In genomic region chr17:12916588-12917380, GRCm38 (mm10) we compare ENCODE assay signal across 8 mouse cellular contexts. TPM values are rescaled to one million over a fixed set of nuclear protein-coding genes. Genes with fewer than 3 reads are reported as not detected.
DNase-seq lines count a peak whose midpoint lies in the region; ATAC-seq and TF ChIP-seq lines count a peak whose summit lies in the region.

No protein-coding gene starts in this region.

- WGBS in kidney, postnatal 0 days: under 1% methylated on average over 40 of the region's 40 CpGs
- WGBS in stomach, embryonic 14.5 days: 1% methylated on average over 40 of the region's 40 CpGs

- no peaks in the 10 kb centered on the region for H3K9me3 ChIP-seq in kidney, postnatal 0 days (replicated peaks; ENCODE audit: low read length)
- no peaks in the 10 kb centered on the region for H3K9me3 ChIP-seq in stomach, embryonic 14.5 days (ENCODE audit: control insufficient read depth, low read depth, low read length)

- peak overlapping the region; percentile 95 for H3K4me3 ChIP-seq in kidney, postnatal 0 days (replicated peaks; ENCODE audit: low read depth, low read length)
- peak overlapping the region; percentile 97 for H3K4me3 ChIP-seq in stomach, embryonic 14.5 days (ENCODE audit: low read depth, low read length)

- H3K4me1 ChIP-seq in kidney, postnatal 0 days (replicated peaks; ENCODE audit: insufficient read depth, low read length): no peaks in the 10 kb centered on the region; the same call in 1 of the 2 replicates
- peaks cover 6% of the 10 kb centered on the region; the same call in 1 of the 2 replicates for H3K4me1 ChIP-seq in stomach, embryonic 14.5 days (ENCODE audit: control insufficient read depth, insufficient read depth, low read length)

- H3K27me3 ChIP-seq in kidney, postnatal 0 days (ENCODE audit: insufficient read depth, low read length): no peaks in the 10 kb centered on the region
- no peaks in the 10 kb centered on the region for H3K27me3 ChIP-seq in stomach, embryonic 14.5 days (ENCODE audit: control insufficient read depth, insufficient read depth, low read length)

- H3K27ac ChIP-seq in kidney, postnatal 0 days: peak overlapping the region; percentile 97
- H3K27ac ChIP-seq in stomach, embryonic 14.5 days (ENCODE audit: low read length): peak overlapping the region; percentile 92

- no peak for TF ChIP-seq CTCF in kidney, postnatal 0 days (IDR thresholded peaks at IDR 0.05; ENCODE audit: low read depth)

- H3K4me2 ChIP-seq in kidney, postnatal 0 days (ENCODE audit: low read length): peak overlapping the region; percentile 81
- peak overlapping the region; percentile 69 for H3K4me2 ChIP-seq in stomach, embryonic 14.5 days (replicated peaks; ENCODE audit: low read depth, low read length)

- ATAC-seq in cerebellum, adult (ENCODE audit: insufficient number of reproducible peaks, low FRiP score, low TSS enrichment): peak; percentile 24; the same call in 1 of the 2 replicates
- peak; percentile 59 for ATAC-seq in erythroblast, adult 5-6 weeks (replicated peaks; ENCODE audit: low FRiP score, poor library complexity, severe bottlenecking)
- peak; percentile 50 for ATAC-seq in kidney, postnatal 0 days (replicated peaks; ENCODE audit: low FRiP score, low read depth)
- ATAC-seq in megakaryocyte, adult 5-6 weeks (ENCODE audit: poor library complexity, severe bottlenecking): peak; percentile 25
- peak; percentile 57; the same call in 1 of the 2 replicates for ATAC-seq in stomach, embryonic 14.5 days (ENCODE audit: insufficient number of reproducible peaks, insufficient read depth, low FRiP score, low read depth)

- H3K36me3 ChIP-seq in kidney, postnatal 0 days (ENCODE audit: insufficient read depth, low read length): peaks cover 40% of the 10 kb centered on the region
- peaks cover 54% of the 10 kb centered on the region for H3K36me3 ChIP-seq in stomach, embryonic 14.5 days (ENCODE audit: control insufficient read depth, insufficient read depth, low read length)

- H3K9ac ChIP-seq in kidney, postnatal 0 days (ENCODE audit: low read depth, low read length): peak overlapping the region; percentile 99
- H3K9ac ChIP-seq in stomach, embryonic 14.5 days (replicated peaks; ENCODE audit: low read depth, low read length): peak overlapping the region; percentile 99

- DNase-seq in cerebellum, adult 8-10 months: no peak
- peak; percentile 67 for DNase-seq in spleen, adult 12 weeks (ENCODE audit: low spot score)
- no peak for DNase-seq in spleen, adult 18-20 months
- DNase-seq in kidney, postnatal 0 days (ENCODE audit: low spot score): peak; percentile 55

RNA-seq across cellular contexts. Expression of gene Mrpl18, which starts 0.6 kb away (rescaled TPM):
- 44.4 and 51.4 TPM in 2 replicates for total RNA-seq in erythroblast, adult 5-6 weeks (2015; ENCODE audit: low replicate concordance)
- 33.6 and 46.0 TPM in 2 replicates for total RNA-seq in erythroblast, adult 5-6 weeks (2017; ENCODE audit: low replicate concordance)
- polyA plus RNA-seq in kidney, postnatal 0 days (2015; fragmentation: Nextera tagmentation; extraction: Ambion mirVana): 133 and 140 TPM in 2 replicates
- total RNA-seq in megakaryocyte, adult 5-6 weeks (2015): 112 and 131 TPM in 2 replicates
- 122 and 163 TPM in 2 replicates for total RNA-seq in megakaryocyte, adult 5-6 weeks (2017)
- 140 and 152 TPM in 2 replicates for polyA plus RNA-seq in stomach, embryonic 14.5 days (2014; fragmentation: Nextera tagmentation; extraction: Ambion mirVana)

RNA-seq across cellular contexts. Expression of gene Tcp1, which starts 1.3 kb away (rescaled TPM):
- total RNA-seq in erythroblast, adult 5-6 weeks (2015; ENCODE audit: low replicate concordance): 98.2 and 107 TPM in 2 replicates
- total RNA-seq in erythroblast, adult 5-6 weeks (2017; ENCODE audit: low replicate concordance): 117 and 145 TPM in 2 replicates
- 304 and 328 TPM in 2 replicates for polyA plus RNA-seq in kidney, postnatal 0 days (2015; fragmentation: Nextera tagmentation; extraction: Ambion mirVana)
- 233 and 244 TPM in 2 replicates for total RNA-seq in megakaryocyte, adult 5-6 weeks (2015)
- total RNA-seq in megakaryocyte, adult 5-6 weeks (2017): 370 and 389 TPM in 2 replicates
- 444 and 478 TPM in 2 replicates for polyA plus RNA-seq in stomach, embryonic 14.5 days (2014; fragmentation: Nextera tagmentation; extraction: Ambion mirVana)

RNA-seq across cellular contexts. Expression of gene Pnldc1, which starts 6.8 kb away (rescaled TPM):
- total RNA-seq in erythroblast, adult 5-6 weeks (2015; ENCODE audit: low replicate concordance): not detected in 2 replicates
- total RNA-seq in erythroblast, adult 5-6 weeks (2017; ENCODE audit: low replicate concordance): not detected in 2 replicates
- 0.59 and 1.1 TPM in 2 replicates for polyA plus RNA-seq in kidney, postnatal 0 days (2015; fragmentation: Nextera tagmentation; extraction: Ambion mirVana)
- total RNA-seq in megakaryocyte, adult 5-6 weeks (2015): 1.4 TPM in 1 of 2 replicates, not detected in the other
- total RNA-seq in megakaryocyte, adult 5-6 weeks (2017): 0.11 TPM in 1 of 2 replicates, not detected in the other
- polyA plus RNA-seq in stomach, embryonic 14.5 days (2014; fragmentation: Nextera tagmentation; extraction: Ambion mirVana): 1.5 and 2.9 TPM in 2 replicates

RNA-seq across cellular contexts. Expression of gene Acat3, which starts 23.6 kb away (rescaled TPM):
- total RNA-seq in erythroblast, adult 5-6 weeks (2015; ENCODE audit: low replicate concordance): not detected in 2 replicates
- total RNA-seq in erythroblast, adult 5-6 weeks (2017; ENCODE audit: low replicate concordance): not detected in 2 replicates
- polyA plus RNA-seq in kidney, postnatal 0 days (2015; fragmentation: Nextera tagmentation; extraction: Ambion mirVana): 4.4 and 5.4 TPM in 2 replicates
- total RNA-seq in megakaryocyte, adult 5-6 weeks (2015): not detected in 2 replicates
- 0.33 and 0.51 TPM in 2 replicates for total RNA-seq in megakaryocyte, adult 5-6 weeks (2017)
- polyA plus RNA-seq in stomach, embryonic 14.5 days (2014; fragmentation: Nextera tagmentation; extraction: Ambion mirVana): 1.4 and 2.4 TPM in 2 replicates

RNA-seq across cellular contexts. Expression of gene Mrgprh, which starts 41.0 kb away (rescaled TPM):
- not detected in 2 replicates for total RNA-seq in erythroblast, adult 5-6 weeks (2015; ENCODE audit: low replicate concordance)
- not detected in 2 replicates for total RNA-seq in erythroblast, adult 5-6 weeks (2017; ENCODE audit: low replicate concordance)
- not detected in 2 replicates for polyA plus RNA-seq in kidney, postnatal 0 days (2015; fragmentation: Nextera tagmentation; extraction: Ambion mirVana)
- not detected in 2 replicates for total RNA-seq in megakaryocyte, adult 5-6 weeks (2015)
- total RNA-seq in megakaryocyte, adult 5-6 weeks (2017): not detected in 2 replicates
- not detected in 2 replicates for polyA plus RNA-seq in stomach, embryonic 14.5 days (2014; fragmentation: Nextera tagmentation; extraction: Ambion mirVana)

Comparison
In these comparisons a context has a peak if more than half of its experiments do, and no peak if none do; other contexts are left out.
1. DNase-seq: peak in spleen, adult 12 weeks (single experiment) and kidney, postnatal 0 days (single experiment); none in cerebellum, adult 8-10 months (single experiment) and spleen, adult 18-20 months (0 of 2).
2. Peak in every context shown above with its lines, with median percentiles within 50 percentile points of each other: ATAC-seq.